ENCODE assay signal across 8 mouse cellular contexts in the genomic region with DNA sequence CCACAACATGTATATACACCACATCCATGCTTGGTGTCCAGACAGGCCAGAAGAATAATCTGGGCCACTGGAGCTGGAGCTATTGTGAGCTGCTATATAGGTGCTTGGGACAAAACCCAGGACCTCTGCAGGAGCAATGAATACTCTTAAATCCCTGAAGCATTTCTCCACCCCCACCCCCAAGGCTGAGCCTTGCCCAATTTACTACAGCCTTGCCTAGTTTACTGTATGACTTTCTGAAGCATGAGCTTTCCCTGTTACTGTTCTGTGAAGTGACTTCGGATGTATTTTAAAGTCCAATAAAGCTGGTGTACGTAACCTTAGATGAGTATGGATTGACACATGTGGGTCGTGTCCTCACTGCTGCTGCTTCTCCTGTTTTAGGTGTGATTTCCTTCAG. TPM values are rescaled to one million over a fixed set of nuclear protein-coding genes. Genes with fewer than 3 reads are reported as not detected.
A peak's percentile ranks its signal among the peaks of the same experiment; 100 is the strongest.
DNase-seq lines count a peak whose midpoint lies in the region; ATAC-seq lines count a peak whose summit lies in the region.

No protein-coding gene starts in this region.

- H3K9ac ChIP-seq in lung, embryonic 16.5 days (ENCODE audit: low read length) = 0 out of 2 replicates have a peak overlapping the region, but pooled peaks have one; percentile 20
- H3K9ac ChIP-seq in forebrain, embryonic 12.5 days = 0 out of 2 replicates have a peak overlapping the region, but pooled peaks have one; percentile 8
- H3K9ac ChIP-seq in limb, embryonic 12.5 days (replicated peaks) = no peak overlapping the region
- H3K9ac ChIP-seq in stomach, embryonic 16.5 days (ENCODE audit: low read length) = no peak overlapping the region; the same call in 1 of the 2 replicates

- H3K4me3 ChIP-seq in lung, embryonic 16.5 days (ENCODE audit: low read length) = peak overlapping the region; percentile 91
- peak overlapping the region; percentile 85 for H3K4me3 ChIP-seq in forebrain, embryonic 12.5 days (replicated peaks)
- peak overlapping the region; percentile 64 for H3K4me3 ChIP-seq in limb, embryonic 12.5 days (replicated peaks)
- H3K4me3 ChIP-seq in stomach, embryonic 16.5 days (replicated peaks; ENCODE audit: low read length) = peak overlapping the region; percentile 91

- WGBS in lung, embryonic 16.5 days = 73% methylated on average over 3 of the region's 3 CpGs
- 89% methylated on average over 3 of the region's 3 CpGs for WGBS in forebrain, embryonic 12.5 days
- WGBS in limb, embryonic 12.5 days = 73% methylated on average over 3 of the region's 3 CpGs
- 66% methylated on average over 3 of the region's 3 CpGs for WGBS in stomach, embryonic 16.5 days

- H3K27ac ChIP-seq in lung, embryonic 16.5 days (ENCODE audit: low read length) = peak overlapping the region; percentile 98
- no peak overlapping the region for H3K27ac ChIP-seq in forebrain, embryonic 12.5 days
- no peak overlapping the region for H3K27ac ChIP-seq in limb, embryonic 12.5 days
- H3K27ac ChIP-seq in stomach, embryonic 16.5 days (ENCODE audit: low read length) = peak overlapping the region; percentile 99

- H3K36me3 ChIP-seq in lung, embryonic 16.5 days (ENCODE audit: control insufficient read depth, insufficient read depth, low read length) = peaks cover 18% of the 10 kb centered on the region
- H3K36me3 ChIP-seq in forebrain, embryonic 12.5 days (replicated peaks) = peaks cover 39% of the 10 kb centered on the region
- H3K36me3 ChIP-seq in limb, embryonic 12.5 days = peaks cover 47% of the 10 kb centered on the region
- H3K36me3 ChIP-seq in stomach, embryonic 16.5 days (ENCODE audit: control insufficient read depth, insufficient read depth, low read length) = peaks cover 11% of the 10 kb centered on the region; the same call in 1 of the 2 replicates

- H3K4me1 ChIP-seq in lung, embryonic 16.5 days (replicated peaks; ENCODE audit: control insufficient read depth, insufficient read depth, low read length) = peaks cover 13% of the 10 kb centered on the region
- H3K4me1 ChIP-seq in forebrain, embryonic 12.5 days = peaks cover 22% of the 10 kb centered on the region
- H3K4me1 ChIP-seq in limb, embryonic 12.5 days (replicated peaks) = peaks cover 15% of the 10 kb centered on the region
- peaks cover 17% of the 10 kb centered on the region for H3K4me1 ChIP-seq in stomach, embryonic 16.5 days (ENCODE audit: control insufficient read depth, insufficient read depth, low read length)

- no peaks in the 10 kb centered on the region for H3K27me3 ChIP-seq in lung, embryonic 16.5 days (ENCODE audit: control insufficient read depth, insufficient read depth, low read depth, low read length)
- H3K27me3 ChIP-seq in forebrain, embryonic 12.5 days = no peaks in the 10 kb centered on the region
- no peaks in the 10 kb centered on the region for H3K27me3 ChIP-seq in limb, embryonic 12.5 days
- no peaks in the 10 kb centered on the region for H3K27me3 ChIP-seq in stomach, embryonic 16.5 days (ENCODE audit: control insufficient read depth, insufficient read depth, low read length)

- peak overlapping the region; percentile 62 for H3K4me2 ChIP-seq in lung, embryonic 16.5 days (ENCODE audit: low read depth, low read length)
- H3K4me2 ChIP-seq in forebrain, embryonic 12.5 days = peak overlapping the region; percentile 66
- H3K4me2 ChIP-seq in limb, embryonic 12.5 days = peak overlapping the region; percentile 64
- peak overlapping the region; percentile 67 for H3K4me2 ChIP-seq in stomach, embryonic 16.5 days (ENCODE audit: low read depth, low read length)

- DNase-seq in lung, postnatal 4 days = no peak
- no peak for DNase-seq in natural killer cell, adult 2 months (ENCODE audit: low spot score in 2 of 2)
- no peak for DNase-seq in layer of hippocampus, adult 11-12 months (ENCODE audit: low spot score)
- no peak for DNase-seq in frontal cortex, postnatal 10 days (ENCODE audit: low spot score in 2 of 2)

- H3K9me3 ChIP-seq in lung, embryonic 16.5 days (ENCODE audit: control insufficient read depth, low read length) = no peaks in the 10 kb centered on the region
- no peaks in the 10 kb centered on the region for H3K9me3 ChIP-seq in forebrain, embryonic 12.5 days
- H3K9me3 ChIP-seq in limb, embryonic 12.5 days = no peaks in the 10 kb centered on the region
- H3K9me3 ChIP-seq in stomach, embryonic 16.5 days (replicated peaks; ENCODE audit: control insufficient read depth, low read length) = no peaks in the 10 kb centered on the region

- ATAC-seq in lung, embryonic 16.5 days (ENCODE audit: low read depth) = no peak
- ATAC-seq in forebrain, embryonic 12.5 days (ENCODE audit: low FRiP score) = no peak
- no peak for ATAC-seq in limb, embryonic 12.5 days (ENCODE audit: insufficient number of reproducible peaks, insufficient read depth, low FRiP score, low TSS enrichment, low read depth)
- no peak for ATAC-seq in stomach, embryonic 16.5 days (ENCODE audit: insufficient read depth, low FRiP score)

RNA-seq across cellular contexts. Expression of gene Srcap, which starts 2.0 kb away (rescaled TPM):
- 33.7 and 37.9 TPM in 2 replicates for polyA plus RNA-seq in lung, embryonic 16.5 days (2015; fragmentation: Nextera tagmentation; extraction: Ambion mirVana)
- 87.4 and 92.1 TPM in 2 replicates for polyA plus RNA-seq in forebrain, embryonic 12.5 days (2016; fragmentation: Nextera tagmentation; extraction: Ambion mirVana)
- 77.2 and 79.4 TPM in 2 replicates for polyA plus RNA-seq in limb, embryonic 12.5 days (2016; fragmentation: Nextera tagmentation; extraction: Ambion mirVana)
- 20.3 and 32.4 TPM in 2 replicates for polyA plus RNA-seq in stomach, embryonic 16.5 days (2015; fragmentation: Nextera tagmentation; extraction: Ambion mirVana)

RNA-seq across cellular contexts. Expression of gene Gm42715, which starts 5.6 kb away (rescaled TPM):
- 14.6 and 15.2 TPM in 2 replicates for polyA plus RNA-seq in lung, embryonic 16.5 days (2015; fragmentation: Nextera tagmentation; extraction: Ambion mirVana)
- polyA plus RNA-seq in forebrain, embryonic 12.5 days (2016; fragmentation: Nextera tagmentation; extraction: Ambion mirVana) = 16.4 and 16.8 TPM in 2 replicates
- polyA plus RNA-seq in limb, embryonic 12.5 days (2016; fragmentation: Nextera tagmentation; extraction: Ambion mirVana) = 15.9 and 18.0 TPM in 2 replicates
- 12.3 and 13.2 TPM in 2 replicates for polyA plus RNA-seq in stomach, embryonic 16.5 days (2015; fragmentation: Nextera tagmentation; extraction: Ambion mirVana)

RNA-seq across cellular contexts. Expression of gene Fbrs, which starts 34.8 kb away (rescaled TPM):
- polyA plus RNA-seq in lung, embryonic 16.5 days (2015; fragmentation: Nextera tagmentation; extraction: Ambion mirVana) = 9.9 and 11.1 TPM in 2 replicates
- 10.4 and 12.3 TPM in 2 replicates for polyA plus RNA-seq in forebrain, embryonic 12.5 days (2016; fragmentation: Nextera tagmentation; extraction: Ambion mirVana)
- polyA plus RNA-seq in limb, embryonic 12.5 days (2016; fragmentation: Nextera tagmentation; extraction: Ambion mirVana) = 11.7 and 13.0 TPM in 2 replicates
- polyA plus RNA-seq in stomach, embryonic 16.5 days (2015; fragmentation: Nextera tagmentation; extraction: Ambion mirVana) = 10.5 and 11.1 TPM in 2 replicates

RNA-seq across cellular contexts. Expression of gene Tmem265, which starts 47.4 kb away (rescaled TPM):
- polyA plus RNA-seq in lung, embryonic 16.5 days (2015; fragmentation: Nextera tagmentation; extraction: Ambion mirVana) = 8.4 and 8.7 TPM in 2 replicates
- polyA plus RNA-seq in forebrain, embryonic 12.5 days (2016; fragmentation: Nextera tagmentation; extraction: Ambion mirVana) = 4.2 and 4.7 TPM in 2 replicates
- polyA plus RNA-seq in limb, embryonic 12.5 days (2016; fragmentation: Nextera tagmentation; extraction: Ambion mirVana) = 5.3 and 8.1 TPM in 2 replicates
- polyA plus RNA-seq in stomach, embryonic 16.5 days (2015; fragmentation: Nextera tagmentation; extraction: Ambion mirVana) = 10.1 and 14.0 TPM in 2 replicates

RNA-seq across cellular contexts. Expression of gene Prr14, which starts 54.4 kb away (rescaled TPM):
- polyA plus RNA-seq in lung, embryonic 16.5 days (2015; fragmentation: Nextera tagmentation; extraction: Ambion mirVana) = 38.6 and 43.3 TPM in 2 replicates
- polyA plus RNA-seq in forebrain, embryonic 12.5 days (2016; fragmentation: Nextera tagmentation; extraction: Ambion mirVana) = 63.0 and 64.7 TPM in 2 replicates
- 41.0 and 43.7 TPM in 2 replicates for polyA plus RNA-seq in limb, embryonic 12.5 days (2016; fragmentation: Nextera tagmentation; extraction: Ambion mirVana)
- polyA plus RNA-seq in stomach, embryonic 16.5 days (2015; fragmentation: Nextera tagmentation; extraction: Ambion mirVana) = 35.9 and 37.8 TPM in 2 replicates

Comparison
In these comparisons a context has a peak if more than half of its experiments do, and no peak if none do; other contexts are left out.
1. H3K27ac ChIP-seq: peak in lung, embryonic 16.5 days (single experiment) and stomach, embryonic 16.5 days (single experiment); none in forebrain, embryonic 12.5 days (single experiment) and limb, embryonic 12.5 days (single experiment).
2. H3K9ac ChIP-seq: peak in lung, embryonic 16.5 days (single experiment) and forebrain, embryonic 12.5 days (single experiment); none in limb, embryonic 12.5 days (single experiment) and stomach, embryonic 16.5 days (single experiment).
3. Peak in every context shown above with its lines, with median percentiles within 50 percentile points of each other: H3K4me2 ChIP-seq and H3K4me3 ChIP-seq.